Mouse (Mus musculus) ovary, postnatal 14 days (tissue): ENCODE measurements at regions not wholly inside any gene's neighbourhood (a gene's known extent, or its start where the extent isn't known, plus 50 kb on each side); places are given as distances from the start of the nearest gene placed in this dataset.
"Not testable (repeated sequence)": the region's sequence is repeated elsewhere in the genome, so short reads cannot be mapped to it uniquely, and the experiment has no call there.

Experiments
- DNase-seq: peaks from one replicate; pipeline ENCODE4 v3.0.0; 2022; ENCODE audit warnings: low spot score

DNA sequence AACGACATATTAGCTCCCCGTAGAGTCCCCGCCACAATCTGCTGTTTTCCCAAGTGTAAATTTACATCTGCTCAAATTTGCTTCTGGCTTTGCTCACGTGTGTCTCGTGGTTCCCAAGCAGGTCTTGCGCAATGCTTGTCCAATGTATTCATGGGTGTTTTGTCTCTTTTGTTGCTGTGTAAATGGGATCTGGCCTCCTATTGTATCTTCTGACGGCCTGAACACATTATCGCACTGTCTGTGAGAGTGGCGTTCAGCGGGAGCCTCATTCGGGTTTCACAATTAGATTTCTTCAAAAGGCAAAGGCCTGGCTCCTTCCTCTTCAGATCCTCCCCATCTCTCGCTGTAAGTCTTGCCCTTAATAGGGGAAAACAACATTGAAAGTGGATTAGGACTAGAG, 274.5 kb downstream of the Fam19a5 start:
- no peak for DNase-seq

DNA sequence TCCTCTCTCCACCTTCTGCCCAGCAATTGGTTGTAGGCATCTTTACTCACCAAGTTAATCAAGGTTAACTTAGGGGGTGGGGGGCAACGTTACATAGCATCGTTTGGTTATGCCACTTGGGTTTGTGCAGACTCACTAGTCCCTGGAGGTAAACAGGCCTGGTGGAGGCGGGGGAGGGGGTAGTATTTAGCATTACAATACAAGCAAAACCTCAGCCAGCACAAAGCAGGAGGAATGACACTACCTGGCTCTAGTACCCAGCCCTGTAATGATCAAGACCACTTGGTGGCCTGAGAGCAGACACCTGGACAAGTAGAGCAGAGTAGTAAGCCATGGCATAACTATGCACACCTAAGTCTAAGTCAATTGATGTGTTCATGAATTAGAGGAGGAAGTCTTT, 298.0 kb downstream of the Fam19a5 start:
- no peak for DNase-seq

DNA sequence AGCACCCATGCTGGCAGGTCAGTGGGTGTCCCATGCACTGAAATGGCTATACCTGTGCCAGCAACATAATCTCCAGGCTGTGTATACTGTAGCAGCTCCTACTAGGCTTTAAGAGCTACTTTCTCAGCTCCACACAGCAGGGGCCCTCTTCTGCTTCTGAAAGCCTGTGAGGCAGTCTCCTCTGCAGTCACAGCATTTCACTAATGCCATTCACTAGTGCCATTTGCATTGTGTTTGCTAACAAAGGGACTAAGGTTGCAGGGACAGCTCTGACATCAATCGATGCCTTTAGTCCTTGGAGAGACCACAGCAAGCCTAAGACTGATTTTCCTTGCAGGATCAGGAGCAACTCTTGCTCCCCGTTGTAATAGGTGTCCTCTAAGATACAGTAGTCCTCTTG, 315.0 kb downstream of the Fam19a5 start:
- DNase-seq = no peak

DNA sequence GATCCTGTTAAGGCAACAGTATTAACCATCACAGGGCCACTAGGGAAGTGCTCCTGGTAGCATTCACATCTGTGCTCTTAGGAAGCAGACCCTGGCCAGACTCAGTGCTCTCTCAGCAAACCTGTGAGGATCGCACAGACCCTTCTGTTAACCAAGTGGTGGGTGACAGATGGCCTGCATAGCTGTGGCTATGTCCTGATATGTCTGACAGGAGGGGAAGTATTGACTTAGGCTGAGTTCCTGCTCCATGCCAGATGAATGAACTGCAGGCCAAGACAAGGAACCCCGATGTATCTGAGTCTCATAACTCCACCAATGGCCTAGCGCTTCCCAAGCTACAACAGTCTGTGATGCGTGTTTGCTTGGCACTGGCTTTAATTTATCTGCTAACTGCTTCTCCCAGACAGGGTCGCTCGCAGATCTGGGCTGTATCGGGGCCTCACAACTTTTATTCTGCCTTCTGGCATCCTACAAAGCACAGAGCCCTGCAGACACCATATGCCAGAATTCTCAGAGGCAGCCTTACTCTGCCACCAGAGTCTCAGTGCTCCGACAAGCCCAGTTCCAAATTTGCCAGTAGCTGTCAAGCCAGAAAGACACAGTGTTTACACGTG, 332.3 kb downstream of the Fam19a5 start:
- no peak for DNase-seq

DNA sequence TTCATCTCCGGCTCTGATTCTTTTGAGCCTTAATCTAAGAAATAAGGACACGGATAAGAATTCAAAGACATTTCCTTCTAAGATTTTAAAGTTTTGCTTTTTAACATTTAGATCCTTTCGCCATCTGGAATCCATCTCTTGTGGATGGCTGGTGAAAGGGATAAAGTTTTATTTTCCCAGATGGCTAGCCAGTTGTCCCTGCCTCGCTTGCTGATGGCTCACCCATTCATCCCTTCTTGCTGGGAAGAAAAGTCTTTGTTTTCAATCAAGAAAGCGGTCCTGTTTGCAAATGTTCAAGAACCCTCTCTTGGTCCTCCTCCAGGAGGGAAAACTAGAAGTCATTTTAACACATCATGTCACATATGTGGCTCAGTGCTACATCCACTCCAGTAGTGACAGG, 346.8 kb downstream of the Fam19a5 start:
- no peak for DNase-seq

DNA sequence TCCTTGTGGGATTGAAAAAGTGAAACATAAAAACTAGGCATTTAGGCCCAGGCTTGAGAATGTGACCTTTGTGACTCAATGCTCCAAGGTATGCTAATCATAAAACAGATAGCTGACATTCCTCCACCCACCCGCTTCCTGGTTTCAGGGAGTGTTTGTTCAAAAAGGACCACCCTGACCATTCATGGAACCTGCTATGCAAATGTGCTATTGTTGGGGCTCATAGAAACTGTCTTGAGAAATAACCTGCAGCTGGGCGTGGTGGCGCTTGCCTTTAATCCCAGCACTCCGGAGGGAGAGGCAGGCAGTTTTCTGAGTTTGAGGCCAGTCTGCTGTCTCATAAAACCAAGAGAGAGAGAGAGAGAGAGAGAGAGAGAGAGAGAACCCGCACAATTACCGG, 350.8 kb downstream of the Fam19a5 start:
- not testable (repeated sequence) for DNase-seq

DNA sequence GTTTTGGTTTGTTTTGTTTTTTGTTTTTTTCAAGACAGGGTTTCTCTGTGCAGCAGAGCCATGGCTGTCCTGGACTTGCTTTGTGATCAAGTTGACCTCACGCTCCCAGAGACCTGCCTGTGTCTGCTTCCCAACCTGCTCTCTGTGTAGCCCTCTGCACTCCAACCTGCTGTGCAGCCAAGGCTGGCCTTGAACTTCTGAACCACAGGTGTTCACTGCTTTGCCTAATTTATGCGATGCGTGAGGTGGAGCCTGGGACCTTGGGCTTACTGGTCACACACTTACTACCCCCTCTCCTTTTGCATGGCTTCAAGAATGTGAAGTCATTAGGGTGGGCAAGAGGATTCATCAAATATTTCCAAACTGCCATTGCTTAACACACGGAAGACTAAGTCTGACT, 354.6 kb downstream of the Fam19a5 start:
- no peak for DNase-seq

DNA sequence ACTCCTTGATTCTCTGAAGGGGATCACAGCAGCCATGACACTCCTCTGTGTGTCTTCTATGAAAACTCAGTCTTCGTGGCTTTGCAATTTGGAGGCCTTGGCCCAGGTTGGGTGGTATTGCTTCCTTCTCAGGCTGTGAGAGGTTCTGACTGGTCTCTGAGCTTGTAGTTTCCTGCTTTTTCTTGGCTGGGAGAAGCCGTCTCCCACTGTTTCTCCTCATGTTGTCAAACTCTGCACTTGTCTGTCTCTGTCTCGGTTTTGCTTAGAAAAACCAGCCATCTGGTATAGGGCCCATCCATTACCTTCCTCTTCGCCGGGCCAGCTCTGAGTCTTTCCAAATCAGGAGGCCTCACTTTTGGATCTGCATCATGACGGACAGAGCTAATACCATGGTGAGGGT, 360.3 kb downstream of the Fam19a5 start:
- no peak for DNase-seq

DNA sequence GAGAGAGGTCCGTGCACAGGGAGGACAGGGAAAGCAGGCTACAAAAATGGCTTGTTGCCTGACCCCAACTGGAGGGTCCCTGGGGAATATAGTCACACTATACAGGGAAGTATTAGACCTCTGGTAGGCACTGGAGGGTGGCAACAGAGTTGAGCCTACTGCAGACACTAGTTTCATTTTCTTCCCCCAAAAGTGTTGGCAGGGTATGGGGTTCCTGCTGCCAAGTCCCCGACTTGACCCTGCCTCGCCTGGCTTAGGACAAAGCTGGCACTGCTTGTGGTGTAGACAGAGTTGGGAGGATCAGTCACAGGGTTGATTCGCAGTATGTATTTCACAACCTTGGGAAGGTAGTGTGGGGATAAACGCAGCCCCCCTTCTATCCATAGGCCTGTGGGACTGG, 362.2 kb downstream of the Fam19a5 start:
- DNase-seq = peak; percentile 4

DNA sequence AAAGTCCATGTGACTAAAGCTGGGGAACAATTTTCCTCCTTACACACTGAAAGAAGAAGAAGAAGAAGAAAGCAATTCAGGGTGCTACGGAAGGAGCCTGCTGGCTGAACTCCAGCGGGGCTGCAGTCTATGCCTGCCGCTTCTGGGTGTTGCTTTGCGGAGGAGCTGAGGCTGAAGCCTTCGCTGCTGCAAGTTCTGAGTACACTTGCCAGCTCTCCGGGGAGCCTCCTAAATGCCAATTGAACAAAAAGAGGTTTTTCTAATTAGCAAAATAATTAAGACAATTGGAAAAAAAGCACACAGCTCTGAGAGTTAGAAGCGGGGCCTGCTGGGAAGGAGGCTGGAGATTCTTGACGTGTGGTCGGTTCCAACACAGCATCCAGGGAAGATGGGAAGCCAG, 378.0 kb downstream of the Fam19a5 start:
- DNase-seq = no peak

DNA sequence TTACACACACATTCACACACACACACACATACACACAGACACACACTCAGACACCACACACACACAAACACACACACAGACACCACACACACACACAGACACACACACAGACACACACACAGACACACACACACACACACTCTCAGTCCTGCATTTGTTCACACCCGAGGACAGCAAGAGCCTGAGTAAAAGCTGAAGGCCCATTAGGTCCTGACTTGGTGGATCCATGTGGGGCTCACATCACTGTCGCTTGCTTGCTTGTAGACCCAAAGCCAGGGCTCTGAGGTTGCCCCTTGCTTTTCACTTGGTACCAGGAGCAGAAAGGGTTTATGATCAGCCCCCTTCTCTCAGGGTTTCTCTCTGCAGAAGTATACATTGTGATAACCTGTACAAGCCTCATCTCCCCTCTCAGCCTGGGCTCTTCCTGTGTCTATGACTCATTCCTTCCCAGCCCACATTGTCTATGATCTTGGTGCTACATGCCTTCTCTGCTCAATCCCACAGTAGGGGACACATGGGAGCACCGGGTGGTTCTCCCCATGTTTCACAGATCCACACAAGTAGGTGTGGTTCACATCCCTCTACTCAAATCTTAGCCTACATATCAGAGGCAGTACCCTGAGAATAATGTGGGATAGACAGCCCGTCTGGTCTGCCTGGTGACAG, 378.8 kb downstream of the Fam19a5 start:
- DNase-seq = no peak

DNA sequence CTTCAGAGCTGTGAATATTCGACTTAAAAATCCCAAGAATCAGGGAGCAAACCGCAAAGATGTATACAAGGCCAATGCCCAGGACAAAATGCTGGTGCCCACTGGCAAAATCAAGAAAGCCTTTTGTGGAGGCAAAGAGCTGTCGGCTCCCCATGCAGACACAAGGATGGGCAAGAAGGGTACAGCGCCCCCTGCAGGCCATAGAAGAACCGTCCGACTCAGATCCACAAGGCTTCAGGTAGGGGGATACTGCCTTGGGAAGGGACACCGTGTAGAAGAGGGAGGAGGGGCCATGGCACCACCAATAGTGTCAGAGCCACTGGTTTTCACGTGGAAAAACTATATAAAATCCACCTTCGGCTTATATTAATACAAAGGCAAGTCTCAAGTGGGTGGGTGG, 379.8 kb downstream of the Fam19a5 start:
- DNase-seq = no peak

DNA sequence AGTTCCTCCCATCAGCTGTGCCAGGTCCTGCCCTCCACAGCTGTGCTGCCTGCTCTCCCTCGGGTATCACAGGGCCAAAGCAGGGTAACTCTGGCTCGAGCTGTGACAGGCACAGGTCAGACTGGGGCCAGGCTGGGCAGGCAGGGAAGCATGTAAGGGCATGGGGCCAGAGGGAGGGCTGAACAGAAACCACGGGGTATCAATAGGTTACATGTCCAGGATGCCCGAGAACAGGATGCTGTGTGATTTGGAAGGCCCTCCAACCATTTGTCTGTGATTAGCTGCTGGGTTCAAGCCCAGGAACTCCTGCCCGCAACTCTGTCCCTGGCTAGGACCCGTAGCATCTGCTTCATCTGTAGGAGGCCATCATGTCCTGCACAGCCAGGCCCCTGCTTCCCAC, 391.9 kb downstream of the Fam19a5 start:
- DNase-seq = no peak

DNA sequence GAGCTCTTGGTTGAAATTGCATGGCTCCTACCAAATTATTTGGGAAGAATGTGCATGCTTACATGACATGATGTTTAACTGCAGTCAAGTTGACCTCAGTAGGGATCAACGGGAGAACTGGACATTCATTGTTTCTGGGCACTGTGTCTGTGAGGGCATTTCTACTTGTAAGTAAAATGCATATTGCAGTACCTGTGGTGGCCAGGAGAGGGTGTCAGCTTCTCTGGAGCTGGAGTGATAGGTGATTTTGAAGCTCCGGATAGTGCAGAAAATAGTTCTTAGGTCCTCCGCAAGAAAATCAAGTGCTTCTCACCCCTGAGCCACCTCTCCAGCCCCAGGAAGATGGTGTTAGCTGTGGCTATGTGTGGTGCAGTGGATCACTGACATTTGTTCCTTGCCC, 396.7 kb downstream of the Fam19a5 start:
- DNase-seq = peak; percentile 30

DNA sequence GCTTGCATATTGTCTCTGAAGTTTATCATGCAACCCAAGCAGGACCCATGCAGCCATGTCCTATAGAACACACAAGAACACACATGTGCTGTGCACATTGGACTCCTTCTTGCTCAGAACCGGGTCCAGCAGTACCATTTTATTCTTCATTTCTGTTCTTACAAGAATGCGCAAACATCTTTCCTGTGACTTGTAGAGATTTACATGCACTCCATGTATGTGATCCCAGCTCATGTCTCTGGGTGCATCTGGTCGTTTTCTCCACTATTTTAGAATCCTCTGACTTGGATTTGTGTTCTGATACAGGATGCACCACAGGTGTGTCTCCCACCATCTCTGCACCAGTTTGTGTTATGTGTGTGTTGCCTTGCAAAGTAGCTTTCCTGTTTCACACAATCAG, 408.4 kb downstream of the Fam19a5 start:
- DNase-seq = no peak

DNA sequence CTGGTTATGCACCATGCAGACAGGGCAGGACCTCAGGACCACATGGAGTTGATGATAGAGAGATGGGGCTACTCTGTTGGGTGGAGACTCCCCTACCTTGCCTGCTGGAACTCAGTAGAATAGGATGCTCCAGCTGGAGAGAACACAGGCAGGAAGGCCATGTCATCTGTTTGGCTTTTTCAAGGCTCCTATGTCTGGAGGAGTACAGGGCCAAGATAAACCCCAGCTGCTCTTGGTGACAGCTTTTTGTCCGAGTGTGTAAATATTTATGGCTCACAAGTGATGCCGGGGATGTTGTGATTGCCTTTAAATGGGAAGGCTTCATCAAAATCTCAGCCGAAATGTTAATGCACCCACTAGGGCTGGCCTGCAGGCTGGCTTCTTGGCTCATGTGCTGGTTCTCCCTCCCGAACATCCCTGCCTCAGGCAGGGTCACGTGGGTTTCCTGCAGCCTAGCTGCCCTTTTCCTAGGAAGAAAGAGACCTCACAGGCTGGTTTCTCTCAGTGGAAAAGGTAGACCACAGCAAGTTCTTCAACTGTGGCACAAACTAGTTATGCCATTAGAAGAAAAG, 411.7 kb downstream of the Fam19a5 start:
- no peak for DNase-seq

DNA sequence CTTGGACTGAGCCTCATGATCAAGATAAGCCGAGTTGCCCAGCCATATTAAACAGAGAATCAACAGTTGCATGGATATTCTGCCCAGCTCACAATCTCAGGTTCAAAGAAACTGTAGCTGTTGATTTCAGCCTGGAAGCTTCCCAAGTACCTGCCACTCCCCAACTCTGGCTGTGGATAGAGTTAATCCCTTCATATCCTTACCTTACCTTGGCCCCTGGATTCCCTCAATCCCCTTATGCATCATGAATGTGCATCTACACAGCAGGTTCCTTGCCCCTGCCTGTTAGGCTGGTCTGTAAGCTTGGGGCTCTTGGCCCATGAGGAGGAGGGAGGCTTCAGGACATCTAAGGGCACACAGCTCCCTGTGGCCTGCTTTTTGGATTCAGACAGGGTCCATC, 414.8 kb downstream of the Fam19a5 start:
- DNase-seq = no peak

DNA sequence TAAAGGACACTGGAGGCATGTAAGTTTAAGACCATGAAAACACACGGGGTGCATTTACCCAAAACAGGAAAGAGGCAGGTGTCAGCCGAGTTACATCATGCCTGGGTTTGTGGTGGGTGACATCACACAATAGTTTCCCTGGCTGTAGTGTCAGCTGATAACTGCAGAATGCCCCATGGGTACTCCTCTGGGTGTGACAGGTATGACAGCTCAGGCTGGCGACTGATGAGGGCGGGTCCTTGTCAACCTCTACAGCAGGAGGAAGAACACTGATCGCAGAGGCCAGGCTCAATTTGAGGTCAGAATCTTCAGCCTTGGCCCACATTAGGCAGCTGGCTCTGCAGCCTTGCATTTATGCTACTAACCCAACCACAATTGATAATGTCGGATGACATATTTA, 428.5 kb downstream of the Fam19a5 start:
- no peak for DNase-seq

DNA sequence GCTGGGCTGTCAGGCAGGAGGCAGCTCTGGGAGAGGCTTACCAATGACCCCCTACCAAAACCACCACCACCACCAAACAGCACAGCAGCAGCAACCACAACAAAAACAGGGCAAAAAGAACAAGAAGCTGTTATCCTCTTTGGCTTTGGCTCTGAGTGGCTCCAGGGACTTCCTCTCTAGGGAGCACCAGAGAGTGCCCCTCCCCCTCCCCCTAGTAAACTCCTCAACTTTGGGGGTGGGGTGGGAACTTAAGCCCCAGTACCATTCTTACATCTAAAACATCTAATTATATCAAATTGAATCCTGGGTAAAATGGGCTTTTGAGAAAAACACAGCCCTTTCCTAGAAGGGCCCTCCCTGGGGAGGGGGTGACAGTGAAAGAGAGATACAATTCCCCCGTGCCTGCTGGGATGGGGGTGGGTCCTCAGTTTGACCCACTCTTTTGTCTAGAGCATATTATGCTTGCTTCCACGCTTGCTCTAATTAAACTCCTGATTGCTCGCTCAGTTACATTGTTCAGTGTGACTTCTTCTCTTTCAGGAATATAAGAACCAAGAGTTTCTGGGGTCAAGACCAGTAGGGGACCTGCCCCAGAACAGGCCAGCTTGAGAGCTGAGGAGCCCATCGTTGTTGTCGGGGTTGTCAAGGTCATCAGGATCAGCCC, 443.4 kb downstream of the Fam19a5 start:
- DNase-seq = no peak

DNA sequence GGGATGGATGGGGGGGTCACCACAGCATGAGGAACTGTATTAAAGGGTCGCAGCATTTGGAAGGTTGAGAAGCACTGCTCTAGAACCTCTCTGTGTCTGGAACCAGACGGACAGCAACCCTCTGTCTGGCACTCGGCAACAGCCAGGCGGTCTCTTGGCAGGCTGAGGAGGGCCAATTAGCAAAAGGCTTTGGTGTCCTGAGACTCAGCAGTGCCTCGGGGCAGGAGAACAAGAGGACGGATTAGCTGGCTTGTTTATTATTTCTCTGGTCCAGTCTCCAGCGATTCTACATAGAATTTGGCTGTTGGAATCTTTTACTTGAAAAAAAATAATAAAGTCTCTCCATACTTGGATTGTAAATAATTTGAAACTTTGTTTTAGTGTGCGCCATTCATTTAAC, 450.4 kb downstream of the Fam19a5 start:
- no peak for DNase-seq

DNA sequence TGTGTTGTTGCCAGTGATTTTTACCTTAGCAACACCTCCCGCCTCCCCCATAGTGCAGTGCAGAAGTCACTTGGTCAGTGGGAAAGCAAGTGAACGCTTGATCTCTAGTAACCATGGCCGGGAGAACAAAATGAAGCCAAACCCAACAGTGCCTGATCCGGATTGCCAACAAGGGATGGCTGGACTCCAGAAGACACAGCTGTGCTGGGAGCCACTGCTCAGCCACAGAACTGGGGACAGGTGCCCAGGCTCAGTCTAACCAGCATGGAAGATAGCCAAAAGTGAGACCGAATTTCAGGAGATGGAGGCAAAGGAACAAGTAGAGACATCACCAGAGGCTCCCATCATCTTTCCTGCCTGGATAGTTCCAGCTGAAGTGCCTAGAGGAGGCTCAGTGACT, 473.0 kb downstream of the Fam19a5 start:
- DNase-seq = no peak

DNA sequence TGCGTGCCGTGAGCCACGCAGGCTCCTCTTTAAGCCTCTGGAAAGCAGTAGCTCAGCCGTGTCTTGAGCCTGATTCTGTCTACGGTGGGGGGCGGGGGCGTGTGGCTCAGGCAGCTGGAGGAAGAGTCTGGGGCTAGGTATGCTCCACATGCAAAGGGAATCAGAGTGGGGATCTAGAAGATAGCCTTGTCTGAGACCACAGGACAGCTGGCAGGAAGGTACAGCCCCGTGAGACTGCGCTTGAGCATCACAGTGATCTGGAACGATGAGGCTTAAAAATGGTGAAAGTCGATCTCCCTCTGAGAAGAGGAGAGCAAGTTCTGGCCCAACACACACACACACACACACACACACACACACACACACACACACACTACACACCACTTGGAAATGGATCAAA, 488.7 kb downstream of the Fam19a5 start:
- no peak for DNase-seq

DNA sequence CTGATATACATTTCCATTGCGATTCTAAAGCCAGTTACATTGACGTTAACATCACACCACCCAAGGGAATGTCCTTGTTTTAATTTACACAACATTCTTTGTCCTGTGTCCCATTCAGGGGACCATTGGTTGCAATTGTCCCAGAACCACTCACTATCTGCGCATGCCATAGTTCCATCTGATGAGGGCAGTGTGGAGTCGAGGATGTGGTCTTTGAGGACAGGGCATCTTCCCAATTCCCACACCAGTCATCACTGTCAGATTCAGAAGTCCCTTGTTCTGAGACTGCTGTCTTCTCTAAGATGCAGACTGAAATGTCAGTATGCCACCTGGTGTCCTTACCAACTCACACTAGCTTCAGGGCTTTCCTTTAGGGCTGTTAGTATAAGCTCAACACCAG, 489.6 kb downstream of the Fam19a5 start:
- no peak for DNase-seq
